Mouse (Mus musculus): Measurements from ENCODE around the gene Prelid3b. TPM values are rescaled to one million over a fixed set of nuclear protein-coding genes. Genes with fewer than 3 reads are reported as not detected.

The Prelid3b gene
- polyA plus RNA-seq, 1 experiment from 2014 or later = 114 TPM

DNA sequence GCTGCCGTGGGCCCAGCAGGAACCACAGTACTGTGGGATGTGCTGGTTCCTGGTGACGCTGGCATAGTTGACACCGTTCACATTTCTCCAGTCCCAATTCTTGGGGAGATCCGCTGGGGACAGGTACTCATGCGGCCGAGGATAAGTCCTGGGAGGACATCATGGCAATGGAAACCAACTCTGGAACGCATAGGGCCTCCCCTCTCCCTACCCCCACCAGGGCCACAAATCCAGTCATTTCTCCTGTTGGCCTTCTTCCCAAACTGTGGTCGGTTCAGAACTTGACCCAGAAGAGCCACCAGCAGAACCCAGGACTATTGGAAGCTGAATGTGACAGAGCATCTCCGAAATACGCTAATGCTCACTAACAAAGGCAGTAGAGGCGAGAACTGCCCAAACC lies 34.7 kb downstream of the Prelid3b start:
- Histone ChIP-seq H3K4me3 (replicated peaks) (peak overlapping the region; percentile 61), H3K9me3 (no peaks in the 10 kb centered on the region), H3K4me2 (peak overlapping the region; percentile 83), H3K27me3 (replicated peaks) (no peaks in the 10 kb centered on the region), H3K4me1 (peaks cover 20% of the 10 kb centered on the region), H3K27ac (no peak overlapping the region), H3K36me3 (no peaks in the 10 kb centered on the region; the same call in 1 of the 2 replicates), H3K9ac (peak overlapping the region; percentile 40; the same call in 1 of the 2 replicates)
- 66% methylated on average over 11 of the region's 11 CpGs for WGBS
- ATAC-seq (ENCODE audit: insufficient read depth, low FRiP score, low read depth) = no peak

DNA sequence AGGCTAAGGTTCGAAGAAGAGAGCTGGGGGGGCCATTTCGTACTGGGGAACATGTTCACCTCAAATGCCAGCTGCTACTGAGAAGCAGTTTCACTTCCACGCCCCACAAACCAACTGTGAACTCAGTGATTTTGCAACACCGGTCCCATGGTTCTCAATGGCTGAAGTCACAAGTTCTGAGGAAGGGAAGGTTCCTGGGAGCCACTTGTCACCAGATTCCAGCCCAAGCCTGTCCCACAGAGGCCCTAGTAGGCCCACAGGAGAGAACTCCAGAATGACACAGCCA lies 35.2 kb downstream of the Prelid3b start:
- no peaks in the 10 kb centered on the region for H3K27me3 ChIP-seq (replicated peaks)
- WGBS = 90% methylated on average over 4 of the region's 4 CpGs
- peaks cover 3% of the 10 kb centered on the region; the same call in 1 of the 2 replicates for H3K36me3 ChIP-seq
- peaks cover 19% of the 10 kb centered on the region for H3K4me1 ChIP-seq
- no peak for ATAC-seq (ENCODE audit: insufficient read depth, low FRiP score, low read depth)
- H3K9me3 ChIP-seq = no peaks in the 10 kb centered on the region
- peak overlapping the region; percentile 61; the same call in 1 of the 2 replicates for H3K4me3 ChIP-seq (replicated peaks)
- 0 out of 2 replicates have a peak overlapping the region, but pooled peaks have one; percentile 10 for H3K9ac ChIP-seq
- H3K27ac ChIP-seq = 0 out of 2 replicates have a peak overlapping the region, but pooled peaks have one; percentile 44
- H3K4me2 ChIP-seq = peak overlapping the region; percentile 83

DNA sequence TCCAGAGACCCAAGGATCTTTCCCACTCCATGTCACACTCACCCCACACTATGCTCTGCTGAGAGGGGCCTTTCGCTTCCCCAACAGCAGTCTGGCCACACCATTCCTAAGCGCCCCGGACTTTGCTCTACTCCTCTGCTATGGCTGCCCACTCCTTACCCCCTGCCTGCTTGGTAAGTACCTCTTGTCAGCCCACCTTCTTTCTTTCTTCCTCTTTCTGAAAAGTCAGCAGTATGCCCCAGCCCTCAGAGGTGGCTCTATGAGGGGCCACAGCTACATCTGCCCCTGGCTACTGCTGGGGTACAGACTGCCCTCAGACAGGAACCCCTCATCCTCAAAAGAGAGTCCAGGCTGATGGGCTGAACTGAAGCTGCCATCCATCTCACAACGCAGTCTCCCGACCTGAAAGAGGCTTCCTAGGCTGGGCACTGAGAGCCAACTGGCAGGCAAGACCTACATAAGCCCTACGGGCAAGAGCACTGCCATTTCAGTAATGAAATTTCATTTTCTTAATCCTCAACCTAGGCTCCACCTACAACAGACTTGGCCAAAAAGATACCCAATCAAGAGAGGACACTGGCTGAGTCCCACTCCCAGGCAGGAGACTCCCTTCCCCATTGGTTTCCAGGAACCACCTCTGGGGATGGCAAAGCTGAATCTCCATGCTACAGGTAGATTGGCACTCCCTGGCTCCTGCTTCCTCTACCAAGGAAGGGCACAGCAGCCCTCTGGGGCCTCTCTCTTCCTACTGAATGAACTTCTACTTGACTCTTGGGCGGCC lies 35.8 kb downstream of the Prelid3b start:
- peaks cover 17% of the 10 kb centered on the region; the same call in 1 of the 2 replicates for H3K4me1 ChIP-seq
- H3K27ac ChIP-seq = 0 out of 2 replicates have a peak overlapping the region, but pooled peaks have one; percentile 44
- no peak for ATAC-seq (ENCODE audit: insufficient read depth, low FRiP score, low read depth)
- H3K4me3 ChIP-seq (replicated peaks) = 0 out of 2 replicates have a peak overlapping the region, but pooled peaks have one; percentile 11
- H3K9me3 ChIP-seq = no peaks in the 10 kb centered on the region
- peak overlapping the region; percentile 83; the same call in 1 of the 2 replicates for H3K4me2 ChIP-seq
- WGBS = 92% methylated on average over 7 of the region's 7 CpGs
- no peaks in the 10 kb centered on the region for H3K27me3 ChIP-seq (replicated peaks)
- H3K9ac ChIP-seq = no peak overlapping the region
- peaks cover 7% of the 10 kb centered on the region; the same call in 1 of the 2 replicates for H3K36me3 ChIP-seq

DNA sequence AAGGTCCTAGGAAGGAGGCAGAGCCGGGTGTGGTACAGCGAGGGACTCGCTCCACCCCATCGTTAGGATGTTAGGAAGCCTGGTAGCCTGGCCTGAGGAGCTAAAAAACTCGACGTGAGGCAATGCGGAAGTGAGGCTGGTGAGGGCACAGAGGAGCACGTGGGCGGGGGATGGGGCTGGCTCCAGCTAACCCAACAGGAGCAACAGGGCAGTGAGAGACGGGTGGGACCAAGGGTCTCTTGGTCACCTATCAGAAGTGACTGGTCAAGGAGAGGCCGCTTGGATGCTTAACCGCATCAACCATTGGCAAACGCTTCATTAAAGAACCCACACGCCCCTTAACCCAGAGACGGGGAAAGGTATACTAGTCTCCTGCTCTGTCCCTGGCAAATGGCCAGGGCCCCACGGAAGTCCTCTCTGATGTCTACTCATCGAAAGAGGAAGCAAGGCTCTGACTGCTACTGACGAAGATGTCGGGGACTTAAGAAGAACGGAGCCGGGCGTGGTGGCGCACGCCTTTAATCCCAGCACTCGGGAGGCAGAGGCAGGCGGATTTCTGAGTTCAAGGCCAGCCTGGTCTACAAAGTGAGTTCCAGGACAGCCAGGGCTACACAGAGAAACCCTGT lies 36.7 kb downstream of the Prelid3b start:
- no peak overlapping the region for H3K4me2 ChIP-seq
- no peaks in the 10 kb centered on the region for H3K9me3 ChIP-seq
- no peak overlapping the region for H3K27ac ChIP-seq
- no peak overlapping the region for H3K4me3 ChIP-seq (replicated peaks)
- peaks cover 7% of the 10 kb centered on the region; the same call in 1 of the 2 replicates for H3K36me3 ChIP-seq
- 87% methylated on average over 26 of the region's 26 CpGs for WGBS
- H3K4me1 ChIP-seq = peaks cover 12% of the 10 kb centered on the region; the same call in 1 of the 2 replicates
- H3K9ac ChIP-seq = no peak overlapping the region
- ATAC-seq (ENCODE audit: insufficient read depth, low FRiP score, low read depth) = no peak
- H3K27me3 ChIP-seq (replicated peaks) = no peaks in the 10 kb centered on the region

DNA sequence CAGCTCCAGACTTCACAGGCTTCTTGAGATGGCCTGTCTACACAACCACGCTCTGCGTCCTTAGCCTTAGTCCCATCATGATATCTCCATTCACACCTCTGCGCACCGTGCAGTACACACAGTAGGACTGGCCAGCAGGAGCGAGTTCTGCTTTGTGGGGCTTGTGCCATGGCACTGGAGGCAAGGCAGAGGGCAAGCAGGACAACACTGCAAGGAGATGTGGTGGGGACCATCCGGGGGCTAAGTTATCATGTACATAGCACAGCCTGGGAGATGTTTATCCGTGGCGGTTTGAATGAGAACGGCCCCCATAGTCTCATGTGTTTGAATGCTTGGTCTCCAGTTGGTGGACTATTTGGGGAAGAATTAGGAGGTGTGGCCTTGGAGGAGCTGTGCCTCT lies 37.9 kb downstream of the Prelid3b start:
- Histone ChIP-seq H3K9ac (no peak overlapping the region), H3K4me2 (no peak overlapping the region), H3K9me3 (no peaks in the 10 kb centered on the region), H3K27me3 (replicated peaks) (no peaks in the 10 kb centered on the region), H3K4me1 (peaks cover 12% of the 10 kb centered on the region; the same call in 1 of the 2 replicates), H3K27ac (no peak overlapping the region), H3K4me3 (replicated peaks) (no peak overlapping the region), H3K36me3 (peaks cover 7% of the 10 kb centered on the region; the same call in 1 of the 2 replicates)
- ATAC-seq (ENCODE audit: insufficient read depth, low FRiP score, low read depth) = no peak
- WGBS = 93% methylated on average over 9 of the region's 9 CpGs

DNA sequence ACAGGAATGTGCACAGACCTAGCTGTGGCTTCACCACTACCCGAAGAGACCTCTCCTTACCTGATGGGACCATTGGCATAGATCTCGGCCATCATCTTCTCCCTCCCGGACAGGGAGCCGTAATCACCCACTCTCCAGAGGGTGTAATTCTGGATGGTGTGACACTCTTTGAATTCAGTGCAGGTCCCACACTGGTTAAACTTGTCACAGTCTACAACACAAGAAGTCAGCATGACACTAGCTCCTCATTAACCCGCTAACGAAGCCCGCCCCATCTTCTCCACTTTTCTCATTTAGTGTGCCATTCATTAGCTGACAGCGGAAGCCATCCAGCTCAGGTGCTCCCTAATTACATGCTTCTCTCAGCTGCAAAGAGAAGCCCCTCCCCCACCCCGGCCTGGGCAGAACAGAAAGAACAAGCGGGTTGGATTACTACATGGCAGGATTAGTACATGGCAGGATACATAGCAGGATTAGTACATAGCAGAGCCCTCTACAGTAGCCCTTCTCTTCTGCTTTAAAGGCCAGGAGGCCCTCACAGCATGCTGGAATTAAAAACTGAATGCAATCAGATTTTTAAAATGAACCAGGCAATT lies 43.8 kb downstream of the Prelid3b start:
- Histone ChIP-seq H3K4me1 (no peaks in the 10 kb centered on the region), H3K4me2 (no peak overlapping the region), H3K36me3 (peaks cover 61% of the 10 kb centered on the region), H3K4me3 (replicated peaks) (no peak overlapping the region), H3K27me3 (replicated peaks) (no peaks in the 10 kb centered on the region), H3K9me3 (no peaks in the 10 kb centered on the region), H3K27ac (no peak overlapping the region), H3K9ac (no peak overlapping the region)
- ATAC-seq (ENCODE audit: insufficient read depth, low FRiP score, low read depth) = no peak
- 88% methylated on average over 10 of the region's 10 CpGs for WGBS

DNA sequence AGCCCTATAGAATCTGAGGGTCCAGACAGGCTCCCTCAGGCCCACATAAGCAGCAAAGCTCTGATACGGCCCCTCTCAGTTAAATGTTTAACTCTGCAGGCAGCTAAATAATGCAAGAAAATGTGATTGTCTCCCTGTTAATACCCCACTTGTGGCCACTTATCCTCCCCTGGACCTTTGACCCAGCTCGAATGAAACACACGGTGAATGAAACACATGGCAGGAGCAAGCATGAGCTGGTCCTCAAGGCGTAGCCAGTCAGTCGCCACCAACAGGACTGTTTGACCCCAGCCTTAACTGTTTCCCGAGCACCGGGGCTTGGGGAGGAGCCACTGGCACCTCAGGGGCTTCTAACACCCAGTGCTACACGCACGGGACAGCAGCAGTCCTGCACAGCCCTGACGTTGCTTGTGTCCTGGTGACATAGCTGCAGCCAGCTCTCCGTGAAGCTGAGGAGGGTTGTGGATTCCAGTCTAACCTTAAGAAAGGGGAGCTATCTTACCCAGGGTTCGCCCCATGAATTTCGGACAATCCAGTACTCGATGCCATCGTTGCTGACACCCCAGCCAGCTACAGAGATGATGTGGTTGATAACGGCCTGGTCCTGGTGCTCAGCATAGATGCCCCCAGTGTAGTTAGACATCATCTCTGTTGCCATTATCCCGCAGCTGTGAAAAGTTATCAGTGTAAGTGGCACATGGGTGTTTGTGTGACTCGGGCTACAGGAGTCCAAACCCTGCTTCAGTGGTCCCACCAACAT lies 44.6 kb downstream of the Prelid3b start:
- 81% methylated on average over 18 of the region's 18 CpGs for WGBS
- no peaks in the 10 kb centered on the region for H3K9me3 ChIP-seq
- ATAC-seq (ENCODE audit: insufficient read depth, low FRiP score, low read depth) = no peak

DNA sequence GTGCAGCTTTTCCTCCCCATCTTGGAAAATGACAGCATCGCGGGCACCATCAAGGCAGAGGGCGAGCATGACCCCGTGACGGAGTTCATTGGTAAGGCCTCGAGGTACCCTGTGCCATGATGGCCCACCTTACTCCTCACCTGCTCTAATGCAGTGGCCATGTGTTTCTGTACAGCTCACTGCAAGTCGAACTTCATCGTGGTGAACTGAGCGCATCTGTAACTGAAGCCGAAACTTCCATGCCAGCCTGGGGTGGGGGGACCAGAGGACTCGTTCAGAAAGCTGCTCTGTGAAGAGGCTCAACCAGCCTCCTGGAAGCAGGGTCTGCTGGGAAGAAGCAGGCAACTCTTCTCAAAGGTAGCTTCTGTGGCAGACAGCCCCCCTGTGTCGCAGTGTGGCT lies 46.0 kb downstream of the Prelid3b start:
- Histone ChIP-seq H3K4me3 (replicated peaks) (no peak overlapping the region), H3K4me2 (no peak overlapping the region), H3K4me1 (no peaks in the 10 kb centered on the region), H3K27ac (no peak overlapping the region), H3K27me3 (replicated peaks) (no peaks in the 10 kb centered on the region), H3K9ac (no peak overlapping the region), H3K9me3 (no peaks in the 10 kb centered on the region), H3K36me3 (peaks cover 66% of the 10 kb centered on the region)
- ATAC-seq (ENCODE audit: insufficient read depth, low FRiP score, low read depth) = no peak
- 91% methylated on average over 12 of the region's 12 CpGs for WGBS

More for the DNA sequence above, 44.6 kb downstream of the Prelid3b start:
- Histone ChIP-seq H3K9ac (no peak overlapping the region), H3K4me3 (replicated peaks) (no peak overlapping the region), H3K27ac (no peak overlapping the region), H3K27me3 (replicated peaks) (no peaks in the 10 kb centered on the region), H3K4me2 (no peak overlapping the region), H3K4me1 (no peaks in the 10 kb centered on the region), H3K36me3 (peaks cover 62% of the 10 kb centered on the region)

DNA sequence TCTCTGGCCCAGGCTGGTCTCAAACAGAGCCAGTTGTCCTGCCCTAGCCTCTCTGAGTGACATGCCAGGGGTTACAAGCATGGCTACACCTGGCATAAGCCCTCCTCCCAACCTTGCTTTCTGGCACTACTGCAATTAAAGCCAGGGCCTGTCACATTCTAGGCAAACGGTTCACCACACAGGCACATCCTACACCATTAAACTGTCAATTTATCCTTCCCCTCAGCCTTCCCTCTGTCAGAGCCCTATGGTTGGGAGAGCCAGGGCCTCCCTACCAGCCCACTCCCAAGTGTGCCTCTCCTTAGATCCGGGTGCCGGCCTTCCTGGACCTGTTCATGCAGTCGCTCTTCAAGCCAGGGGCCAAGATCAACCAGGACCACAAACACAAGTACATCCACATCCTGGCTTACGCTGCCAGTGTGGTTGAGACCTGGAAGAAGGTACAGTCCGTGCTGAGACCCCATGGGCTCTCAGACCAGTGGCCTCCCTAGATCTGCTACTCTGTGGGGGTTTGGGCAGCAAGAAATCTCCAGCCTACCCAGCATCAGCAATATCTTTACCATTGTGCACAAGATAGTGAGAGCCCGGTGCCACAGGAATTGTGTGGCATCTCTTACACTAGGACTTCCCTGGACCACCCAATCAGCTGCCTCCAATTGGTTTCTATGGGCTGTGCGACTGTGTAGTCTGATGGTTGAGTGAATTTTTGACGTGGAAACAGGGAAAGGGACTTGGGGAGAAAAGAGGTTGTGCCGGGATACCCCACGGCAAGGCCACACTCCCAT lies 48.4 kb downstream of the Prelid3b start:
- no peak overlapping the region for H3K4me3 ChIP-seq (replicated peaks)

DNA sequence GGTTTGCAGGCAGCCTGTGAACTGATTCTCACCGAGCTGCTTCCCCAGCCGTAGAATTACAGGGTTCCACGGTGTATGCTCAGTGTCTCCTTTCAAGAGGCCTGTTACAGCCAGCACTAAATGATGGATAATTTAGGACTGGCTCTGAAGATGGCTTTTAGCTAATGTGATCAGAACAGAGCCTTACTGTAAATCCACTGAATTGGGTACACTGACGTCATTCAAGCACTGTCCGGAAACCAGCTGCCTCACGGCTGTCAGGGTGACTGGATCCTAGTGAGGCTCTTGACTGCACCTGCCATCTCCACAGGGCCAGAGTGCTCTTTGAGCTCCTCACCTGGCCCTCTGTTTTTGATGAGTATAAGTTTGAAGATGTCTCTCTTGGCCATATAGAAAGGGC lies 51.8 kb downstream of the Prelid3b start:
- Histone ChIP-seq H3K27me3 (replicated peaks) (no peaks in the 10 kb centered on the region), H3K9ac (no peak overlapping the region), H3K36me3 (peaks cover 48% of the 10 kb centered on the region), H3K9me3 (no peaks in the 10 kb centered on the region), H3K27ac (no peak overlapping the region), H3K4me1 (peaks cover 9% of the 10 kb centered on the region), H3K4me3 (replicated peaks) (no peak overlapping the region), H3K4me2 (no peak overlapping the region)
- no peak for ATAC-seq (ENCODE audit: insufficient read depth, low FRiP score, low read depth)
- 85% methylated on average over 6 of the region's 6 CpGs for WGBS

More for the DNA sequence above, 48.4 kb downstream of the Prelid3b start:
- no peaks in the 10 kb centered on the region for H3K27me3 ChIP-seq (replicated peaks)
- H3K27ac ChIP-seq = no peak overlapping the region
- H3K4me1 ChIP-seq = no peaks in the 10 kb centered on the region
- no peak overlapping the region for H3K4me2 ChIP-seq
- peaks cover 80% of the 10 kb centered on the region for H3K36me3 ChIP-seq
- ATAC-seq (ENCODE audit: insufficient read depth, low FRiP score, low read depth) = no peak
- no peak overlapping the region for H3K9ac ChIP-seq
- no peaks in the 10 kb centered on the region for H3K9me3 ChIP-seq
- WGBS = 90% methylated on average over 11 of the region's 11 CpGs
